Mouse (Mus musculus) small intestine, adult 2 months (tissue): Measurements from ENCODE around the gene Aven.

Source experiments
- CTCF ChIP-seq: fragments of 200-500 bp; IDR thresholded peaks from 2 replicates; pipeline ENCODE4 v1.5.1; 2012; ENCODE audit warnings: low read depth, mild to moderate bottlenecking, control low read depth, inconsistent platforms, low read length, moderate library complexity, mixed read lengths; ENCODE audit not compliant: insufficient replicate concordance, insufficient read length; ENCODE audit errors: extremely low read depth
- POLR2A ChIP-seq: fragments of 200-500 bp; IDR thresholded peaks from 2 replicates; pipeline ENCODE4 v1.6.1; 2012; ENCODE audit warnings: low read depth, mild to moderate bottlenecking, control low read depth, inconsistent platforms, low read length, moderate library complexity

DNA sequence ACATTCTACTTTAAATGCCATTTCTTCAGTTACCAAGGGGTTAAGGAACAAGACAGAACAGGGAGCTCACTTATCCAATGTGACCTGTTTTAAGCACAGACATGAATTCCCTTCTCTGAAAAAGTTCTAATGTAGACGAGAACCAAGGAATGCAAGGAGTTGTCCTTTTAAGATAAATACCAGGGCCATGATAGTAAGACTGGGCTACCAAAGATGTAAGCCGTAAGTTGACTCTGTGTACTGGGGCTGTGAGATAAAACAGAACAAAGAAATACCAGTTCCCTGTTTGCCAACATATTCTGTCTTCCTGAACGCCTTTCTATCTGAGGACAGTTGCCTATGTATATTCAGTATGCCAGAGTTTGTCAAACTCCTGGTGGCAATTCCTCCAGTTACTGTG, 176.7 kb downstream of the Aven start:
- TF ChIP-seq POLR2A (no peak), CTCF (no peak)
